Mouse (Mus musculus) hindbrain, embryonic 14.5 days (tissue): ENCODE measurements around the gene Ttc27. TPM values are rescaled to one million over a fixed set of nuclear protein-coding genes. Genes with fewer than 3 reads are reported as not detected.

ENCODE experiments used
- ATAC-seq: fragments of 200-750 bp; cut with Nextera tagmentation; 2 replicates; pipeline ENCODE4 v1.8.0; 2017; ENCODE audit warnings: moderate number of reproducible peaks, mild to moderate bottlenecking, moderate TSS enrichment, moderate library complexity; ENCODE audit not compliant: low FRiP score
- DNase-seq: peaks from one replicate; pipeline ENCODE4 v3.0.0-alpha.2; 2015; ENCODE audit warnings: low spot score
- H3K27ac ChIP-seq: fragments of 300-500 bp; sonication (generic); 2 replicates; pipeline ENCODE4 v1.5.1; 2014; ENCODE audit warnings: mild to moderate bottlenecking, moderate library complexity
- H3K27me3 ChIP-seq: fragments of 300-500 bp; sonication (generic); 2 replicates; pipeline ENCODE4 v1.6.1; 2014; ENCODE audit warnings: mild to moderate bottlenecking, low read length, mixed read lengths; ENCODE audit not compliant: control insufficient read depth, insufficient read depth
- H3K36me3 ChIP-seq: fragments of 300-500 bp; sonication (generic); replicated peaks from 2 replicates; pipeline ENCODE4 v1.6.1; 2014; ENCODE audit not compliant: control insufficient read depth, insufficient read depth
- H3K4me1 ChIP-seq: fragments of 300-500 bp; sonication (generic); replicated peaks from 2 replicates; pipeline ENCODE4 v1.6.1; 2014; ENCODE audit warnings: antibody characterized with exemption, low read length, mixed read lengths; ENCODE audit not compliant: control insufficient read depth, insufficient read depth
- H3K4me2 ChIP-seq: fragments of 300-500 bp; sonication (generic); replicated peaks from 2 replicates; pipeline ENCODE4 v1.6.1; 2014; ENCODE audit warnings: mild to moderate bottlenecking, moderate library complexity
- H3K4me3 ChIP-seq: fragments of 300-500 bp; sonication (generic); replicated peaks from 2 replicates; pipeline ENCODE4 v1.5.1; 2014; ENCODE audit warnings: mild to moderate bottlenecking, low read length
- H3K9ac ChIP-seq: fragments of 300-500 bp; sonication (generic); 2 replicates; pipeline ENCODE4 v1.6.1; 2014
- H3K9me3 ChIP-seq: fragments of 300-500 bp; sonication (generic); 2 replicates; pipeline ENCODE4 v1.6.1; 2016; ENCODE audit warnings: low read length; ENCODE audit not compliant: control insufficient read depth
- WGBS: fragments of 180-500 bp; shearing (Covaris S2); extraction: QIAGEN DNeasy Blood & Tissue Kit; methylation state at CpG from one replicate; pipeline ENCODE4 v1.1.7; 2014; 5-methylcytosine and 5-hydroxymethylcytosine counted together
- polyA plus RNA-seq: library from polyadenylated mRNA; unstranded; fragments of >200 nt; fragmentation: Nextera tagmentation; extraction: Ambion mirVana; gene quantifications from 2 replicates; pipeline ENCODE4 v1.2.1, GENCODE M21; 2014

Ttc27 gene
- polyA plus RNA-seq, 1 experiment from 2014 or later = 21.2 TPM

DNA sequence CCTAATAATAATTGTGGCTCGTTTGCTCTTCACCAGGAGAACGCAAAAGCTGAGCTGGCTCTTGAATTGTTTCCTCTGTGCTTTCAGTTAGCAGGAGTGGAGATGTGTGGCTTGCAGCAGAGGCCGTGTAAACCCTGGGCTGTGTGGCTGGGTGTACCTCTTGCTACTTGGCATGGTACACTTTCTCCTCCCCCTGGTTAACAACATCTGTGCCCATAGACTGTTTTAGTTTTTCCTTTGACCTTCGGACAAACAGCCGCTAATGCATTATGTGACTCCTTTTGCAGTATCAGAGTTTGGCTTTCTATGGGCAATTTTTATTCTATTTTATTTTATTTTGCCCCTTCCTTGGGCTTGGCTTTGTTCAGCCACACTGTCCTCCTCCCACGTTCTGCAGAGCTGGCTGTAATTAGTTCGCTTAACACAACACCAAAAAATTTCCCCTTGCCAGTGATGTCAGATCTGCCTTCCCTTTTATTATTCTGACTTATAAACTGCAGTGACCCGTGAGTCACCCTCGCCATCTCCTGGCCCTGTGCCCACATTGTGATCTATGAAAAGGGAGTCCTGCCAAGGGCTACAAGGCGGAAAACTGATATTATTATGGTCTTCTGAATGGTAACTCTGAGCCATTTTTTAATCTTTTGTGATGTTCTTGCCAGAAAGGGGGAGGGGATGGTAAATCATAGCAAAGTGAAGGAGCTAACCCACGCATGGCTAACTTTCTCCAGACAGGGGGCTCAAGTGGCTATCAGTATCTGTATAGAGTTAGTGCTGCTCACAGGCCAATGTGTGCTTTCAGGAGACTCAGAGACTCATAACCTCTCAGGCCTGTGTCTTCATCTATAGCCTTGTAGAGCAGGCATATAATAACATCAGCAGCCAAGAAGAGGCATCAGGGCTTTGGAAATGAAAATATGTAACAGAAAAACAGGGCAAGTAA, 149.3 kb downstream of the Ttc27 start:
- peak; percentile 56 for DNase-seq
- H3K9ac ChIP-seq = 0 out of 2 replicates have a peak overlapping the region, but pooled peaks have one; percentile 8

GRCm38 (mm10) chr17:74868185-74868907, 150.8 kb downstream of the Ttc27 start:
- Histone ChIP-seq H3K4me2 (no peak overlapping the region), H3K9me3 (no peaks in the 10 kb centered on the region), H3K27me3 (no peaks in the 10 kb centered on the region), H3K9ac (no peak overlapping the region), H3K4me1 (peaks cover 14% of the 10 kb centered on the region), H3K4me3 (no peak overlapping the region), H3K27ac (no peak overlapping the region), H3K36me3 (no peaks in the 10 kb centered on the region)
- no peak for ATAC-seq
- no peak for DNase-seq
- WGBS = 73% methylated on average over 12 of the region's 12 CpGs

More for the DNA sequence above, 149.3 kb downstream of the Ttc27 start:
- Histone ChIP-seq H3K9me3 (no peaks in the 10 kb centered on the region), H3K36me3 (no peaks in the 10 kb centered on the region), H3K27ac (peak overlapping the region; percentile 32; the same call in 1 of the 2 replicates), H3K4me3 (no peak overlapping the region), H3K4me2 (no peak overlapping the region), H3K4me1 (peaks cover 14% of the 10 kb centered on the region), H3K27me3 (no peaks in the 10 kb centered on the region)
- ATAC-seq = peak; percentile 47
- 20% methylated on average over 11 of the region's 11 CpGs for WGBS

GRCm38 (mm10) chr17:74869556-74869955, 152.0 kb downstream of the Ttc27 start:
- Histone ChIP-seq H3K27me3 (no peaks in the 10 kb centered on the region), H3K9me3 (no peaks in the 10 kb centered on the region), H3K4me3 (no peak overlapping the region), H3K4me1 (peaks cover 14% of the 10 kb centered on the region), H3K9ac (no peak overlapping the region), H3K27ac (no peak overlapping the region), H3K4me2 (no peak overlapping the region), H3K36me3 (no peaks in the 10 kb centered on the region)
- WGBS = 68% methylated on average over 8 of the region's 8 CpGs
- ATAC-seq (no peak), DNase-seq (no peak)

DNA sequence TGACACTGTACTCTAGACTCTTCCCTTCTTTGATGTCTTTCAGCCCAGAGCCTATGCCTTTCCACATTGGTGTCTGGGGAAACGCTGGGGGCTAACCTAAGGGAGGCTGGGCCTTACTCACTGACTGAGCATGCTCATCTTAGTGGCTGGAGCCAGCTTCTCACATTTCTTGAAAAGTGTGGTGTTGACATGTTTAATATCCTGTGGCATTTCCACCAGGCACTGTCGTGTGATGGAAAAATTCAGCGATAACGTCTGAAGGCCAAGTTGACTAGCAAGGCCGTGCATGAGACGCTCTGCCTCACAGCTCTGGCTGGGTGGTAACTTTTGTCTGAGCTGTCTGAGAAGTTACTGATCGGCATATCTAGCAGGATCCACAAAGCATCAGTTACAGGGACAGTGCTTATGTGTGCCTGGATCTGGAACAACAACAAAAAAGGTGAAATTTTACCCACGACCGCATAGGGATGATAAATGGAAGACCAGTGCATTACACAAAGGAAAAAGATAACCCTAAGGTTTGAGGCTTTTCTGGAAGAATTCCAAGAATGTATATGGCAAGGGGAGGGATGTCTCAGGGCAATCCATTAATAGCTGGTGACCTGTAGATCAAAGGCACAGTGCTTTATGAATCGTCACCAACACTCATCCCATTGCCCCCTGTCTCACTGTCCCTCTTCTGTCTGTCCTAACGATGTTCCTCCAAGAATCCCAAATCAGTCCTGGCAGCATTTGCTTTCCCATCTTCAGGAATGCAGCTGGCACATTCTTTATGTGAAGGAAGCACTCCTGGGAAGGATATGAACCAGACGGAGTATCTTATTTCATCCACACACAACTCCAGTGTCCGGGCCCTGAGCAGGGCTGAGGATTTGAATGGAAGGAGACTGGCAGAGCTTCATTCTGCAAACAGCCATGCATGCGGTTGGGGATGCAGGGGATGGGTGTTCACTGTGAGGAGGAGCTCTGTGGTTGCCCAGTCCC, 152.9 kb downstream of the Ttc27 start:
- Histone ChIP-seq H3K4me2 (no peak overlapping the region), H3K9ac (no peak overlapping the region), H3K27ac (no peak overlapping the region), H3K4me1 (peaks cover 14% of the 10 kb centered on the region), H3K9me3 (no peaks in the 10 kb centered on the region), H3K27me3 (no peaks in the 10 kb centered on the region), H3K4me3 (no peak overlapping the region), H3K36me3 (no peaks in the 10 kb centered on the region)
- ATAC-seq (no peak), DNase-seq (no peak)
- 71% methylated on average over 14 of the region's 14 CpGs for WGBS

DNA sequence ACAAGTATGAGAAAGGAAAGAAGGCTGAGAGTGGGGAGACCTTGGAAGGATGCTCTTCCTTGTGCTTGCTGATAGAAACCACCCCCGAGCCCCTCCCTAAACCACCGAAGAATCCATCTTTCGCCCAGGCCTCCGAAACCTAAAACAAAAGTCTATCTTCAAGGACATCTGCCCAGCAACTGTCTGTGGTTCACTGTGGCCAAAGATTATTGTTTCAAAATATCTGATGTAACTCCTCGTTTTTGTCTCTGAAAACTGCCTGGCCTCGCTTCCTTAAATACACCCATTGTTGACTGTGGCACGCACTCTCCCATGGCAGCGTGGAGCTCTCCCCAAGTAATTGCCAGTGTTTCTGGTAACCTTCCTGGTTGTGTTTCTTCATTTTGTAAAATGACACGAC, 155.0 kb downstream of the Ttc27 start:
- no peak for DNase-seq
- 86% methylated on average over 9 of the region's 9 CpGs for WGBS
- no peaks in the 10 kb centered on the region for H3K9me3 ChIP-seq

DNA sequence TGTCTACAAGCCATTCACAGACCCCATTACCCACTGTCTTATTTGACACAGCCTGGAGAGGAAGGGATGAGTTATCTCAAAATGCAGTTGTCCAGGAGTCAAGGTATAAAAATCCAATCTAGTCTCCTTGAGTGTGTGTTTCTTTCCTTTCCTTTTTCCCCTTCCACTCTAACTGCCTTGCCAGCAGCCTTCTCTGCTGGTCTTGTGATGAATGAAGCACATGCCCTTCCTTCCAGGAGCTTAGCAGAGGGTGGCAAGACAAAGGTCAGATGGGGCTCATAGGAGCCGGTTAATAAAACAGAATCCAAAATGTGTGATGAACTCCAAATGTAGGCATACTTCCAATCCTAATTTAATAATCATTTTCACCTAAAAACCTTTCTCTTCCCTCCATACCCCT, 156.2 kb downstream of the Ttc27 start:
- Histone ChIP-seq H3K27ac (no peak overlapping the region), H3K4me2 (no peak overlapping the region), H3K9ac (no peak overlapping the region), H3K36me3 (no peaks in the 10 kb centered on the region), H3K4me3 (no peak overlapping the region), H3K4me1 (no peaks in the 10 kb centered on the region), H3K9me3 (no peaks in the 10 kb centered on the region), H3K27me3 (no peaks in the 10 kb centered on the region)
- DNase-seq = no peak
- no peak for ATAC-seq
- 89% methylated on average over 1 of the region's 1 CpGs for WGBS

More for the DNA sequence above, 155.0 kb downstream of the Ttc27 start:
- Histone ChIP-seq H3K4me2 (no peak overlapping the region), H3K27ac (no peak overlapping the region), H3K36me3 (no peaks in the 10 kb centered on the region), H3K4me3 (no peak overlapping the region), H3K4me1 (no peaks in the 10 kb centered on the region), H3K27me3 (no peaks in the 10 kb centered on the region), H3K9ac (no peak overlapping the region)
- no peak for ATAC-seq

GRCm38 (mm10) chr17:74875740-74876139, 158.2 kb downstream of the Ttc27 start:
- H3K27me3 ChIP-seq = no peaks in the 10 kb centered on the region

GRCm38 (mm10) chr17:74876954-74877353, 159.4 kb downstream of the Ttc27 start:
- no peak overlapping the region for H3K4me2 ChIP-seq
- ATAC-seq (no peak), DNase-seq (no peak)
- H3K9ac ChIP-seq = no peak overlapping the region
- no peak overlapping the region for H3K4me3 ChIP-seq
- 88% methylated on average over 10 of the region's 10 CpGs for WGBS
- H3K36me3 ChIP-seq = no peaks in the 10 kb centered on the region
- no peaks in the 10 kb centered on the region for H3K27me3 ChIP-seq
- H3K4me1 ChIP-seq = no peaks in the 10 kb centered on the region
- H3K27ac ChIP-seq = no peak overlapping the region
- H3K9me3 ChIP-seq = no peaks in the 10 kb centered on the region

More at GRCm38 (mm10) chr17:74875740-74876139, 158.2 kb downstream of the Ttc27 start:
- no peak overlapping the region for H3K27ac ChIP-seq
- no peaks in the 10 kb centered on the region for H3K9me3 ChIP-seq
- H3K36me3 ChIP-seq = no peaks in the 10 kb centered on the region
- DNase-seq = no peak
- no peaks in the 10 kb centered on the region for H3K4me1 ChIP-seq
- ATAC-seq = no peak
- H3K9ac ChIP-seq = no peak overlapping the region
- WGBS = 94% methylated on average over 5 of the region's 5 CpGs
- H3K4me2 ChIP-seq = no peak overlapping the region
- no peak overlapping the region for H3K4me3 ChIP-seq
